Mouse (Mus musculus) heart, postnatal 36 days (tissue): Measurements from ENCODE around the gene Fam149a. TPM values are rescaled to one million over a fixed set of nuclear protein-coding genes. Genes with fewer than 3 reads are reported as not detected.
"Not testable (repeated sequence)": the region's sequence is repeated elsewhere in the genome, so short reads cannot be mapped to it uniquely, and the experiment has no call there.

Experiments
- DNase-seq, 2 experiments: peaks; one replicate each; pipeline ENCODE4 v3.0.0; 2021 to 2022
- intact Hi-C: fragments of 180-260 bp; cut with DNase I; formaldehyde crosslinking; loops from one replicate; pipeline ENCODE4 v1.15.1; 2025
- total RNA-seq, 2 experiments: library from RNA; stranded (reverse); gene quantifications; 2 replicates each; pipeline ENCODE4 v1.2.3; 2021

The Fam149a gene
- total RNA-seq, 2 experiments from 2014 or later, result 3.0 to 3.4 TPM

- intact Hi-C loops, result no loop called here
Measured at GRCm38 (mm10) chr8:45332685-45333409, 49.2 kb downstream of the Fam149a start, which contains the start of gene Cyp4v3. Gene Cyp4v3 (minus strand): TSS chr8:45333216.

DNA sequence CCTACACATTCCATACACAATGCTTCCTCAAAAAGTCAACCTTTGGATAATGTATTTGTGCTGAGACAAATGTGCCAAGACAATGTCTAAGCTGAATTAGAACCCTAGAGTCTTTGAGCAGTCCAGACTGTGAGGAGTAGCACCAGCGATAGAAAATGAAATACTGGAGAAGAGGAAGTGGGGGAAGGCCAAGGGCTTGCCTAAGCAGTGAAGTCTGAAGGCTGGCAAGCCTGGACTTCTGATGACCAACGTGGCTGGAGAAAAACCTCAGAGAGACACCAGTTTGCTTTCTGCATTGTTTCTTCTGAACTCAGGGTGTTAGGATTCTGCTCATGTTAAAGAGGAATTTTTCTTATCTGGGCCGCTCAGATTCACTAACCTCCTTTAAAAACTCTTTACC, 51.2 kb downstream of the Fam149a start:
- intact Hi-C loops, result no loop called here
- DNase-seq, result no peak

More at GRCm38 (mm10) chr8:45332685-45333409, 49.2 kb downstream of the Fam149a start, which contains the start of gene Cyp4v3:
- DNase-seq, result peak; percentile 73 to 76

- intact Hi-C loops, result no loop called here
- DNase-seq, result no peak
Measured at GRCm38 (mm10) chr8:45329206-45329980, 52.7 kb downstream of the Fam149a start.

DNA sequence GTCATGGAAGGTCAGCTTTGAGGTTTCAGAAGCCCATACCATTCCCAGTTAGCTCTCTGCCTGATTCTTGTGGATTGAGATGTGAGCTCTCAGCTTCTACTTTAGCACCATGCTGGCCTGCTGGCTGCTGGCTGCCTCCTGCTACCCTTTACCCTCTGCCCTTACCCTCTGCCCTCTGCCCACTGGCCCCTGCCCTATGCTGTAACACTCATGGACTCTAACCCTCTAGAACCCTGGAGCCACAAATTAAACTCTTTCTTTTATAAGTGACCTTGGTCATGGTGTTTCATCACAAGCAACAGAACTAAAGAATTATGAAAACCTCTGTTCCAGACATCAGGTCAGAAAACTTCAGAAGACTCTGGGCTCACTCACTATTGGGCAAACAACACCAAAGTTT, 55.0 kb downstream of the Fam149a start:
- DNase-seq, intact Hi-C loops: not testable (repeated sequence)

DNA sequence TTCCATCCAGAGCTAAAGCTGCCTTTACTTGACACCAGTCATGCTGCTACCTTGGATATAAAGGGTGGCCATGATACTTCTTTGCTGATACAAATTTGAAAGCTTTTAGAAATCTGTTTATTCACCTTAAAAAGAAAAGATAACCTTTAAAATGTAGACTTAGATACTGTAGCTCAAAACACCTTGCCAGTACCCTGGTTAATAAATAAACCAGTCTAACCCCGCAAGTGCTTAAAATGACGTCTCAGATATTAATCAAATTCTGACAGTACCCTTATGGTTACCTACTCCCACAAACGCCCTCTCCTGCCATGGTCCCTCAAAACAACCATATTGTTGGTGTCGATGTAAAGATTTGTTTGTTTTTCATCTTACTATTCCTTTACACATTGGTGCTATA, 57.9 kb downstream of the Fam149a start:
- DNase-seq, result no peak

DNA sequence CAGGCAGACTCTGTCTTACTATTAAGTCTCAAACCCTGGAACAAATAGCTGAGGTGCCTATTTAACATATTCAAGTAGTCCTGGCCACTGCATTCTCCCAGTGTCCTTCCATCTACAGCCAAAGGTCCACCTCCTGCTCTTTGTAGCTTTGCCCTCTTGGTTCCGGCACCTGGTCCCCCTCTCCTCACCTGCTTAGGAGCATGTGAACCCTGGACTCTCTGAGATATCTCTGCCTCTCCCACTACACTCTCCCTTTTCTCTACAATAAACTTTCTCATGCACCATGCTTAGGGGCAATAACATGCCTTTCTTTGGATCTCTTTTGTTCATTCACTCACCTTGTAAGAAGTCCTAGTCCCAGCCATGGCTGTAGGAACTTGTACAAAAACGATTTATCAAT, 60.7 kb downstream of the Fam149a start:
- intact Hi-C loops, result no loop called here
- no peak for DNase-seq

More for the DNA sequence above, 57.9 kb downstream of the Fam149a start:
- intact Hi-C loops, result no loop called here

DNA sequence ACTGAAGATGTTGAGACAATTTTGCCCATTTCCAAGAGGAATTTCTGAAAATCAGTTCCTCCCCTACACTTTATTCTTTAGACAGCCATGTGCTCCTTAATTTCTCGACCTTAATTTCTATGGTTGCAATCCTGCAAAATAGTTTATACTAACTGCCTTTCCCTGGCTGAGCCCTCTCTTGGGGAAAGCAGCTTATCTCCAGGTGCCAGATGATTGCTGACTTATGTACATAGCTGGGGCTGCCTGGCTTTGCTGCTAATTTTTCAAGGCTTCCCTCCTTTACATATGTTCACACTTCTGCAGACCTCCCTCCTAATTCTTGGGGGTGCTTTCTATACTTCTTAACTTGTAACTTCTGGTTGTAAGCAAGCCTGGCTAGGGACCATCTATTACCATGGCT, 61.2 kb downstream of the Fam149a start:
- intact Hi-C loops, result no loop called here
- DNase-seq, result no peak

DNA sequence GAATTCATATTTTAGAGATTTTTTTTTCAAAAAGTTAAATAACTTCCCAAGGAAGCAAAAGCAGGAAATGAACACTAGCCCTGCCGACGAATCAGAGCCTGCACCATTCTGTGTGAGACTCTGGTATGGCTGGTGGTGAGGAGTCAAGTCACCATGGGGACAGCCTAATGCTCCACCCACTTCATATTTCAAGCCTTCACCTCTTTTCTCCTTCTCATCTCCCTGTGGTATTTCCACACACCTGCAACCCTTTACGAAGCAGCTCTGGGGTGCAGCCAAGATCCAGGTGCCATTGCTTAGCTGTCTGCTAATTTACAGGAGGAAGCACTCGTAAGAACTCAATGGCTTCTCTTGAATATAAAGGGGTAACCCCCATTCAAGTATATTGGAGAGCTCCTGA, 71.1 kb downstream of the Fam149a start:
- DNase-seq, result no peak
- intact Hi-C loops, result no loop called here

- intact Hi-C loops, result no loop called here
- DNase-seq, result no peak
Measured at GRCm38 (mm10) chr8:45308366-45308765, 73.7 kb downstream of the Fam149a start, which contains the start of gene Gm45753. Gene Gm45753 (minus strand): TSS chr8:45308466.

DNA sequence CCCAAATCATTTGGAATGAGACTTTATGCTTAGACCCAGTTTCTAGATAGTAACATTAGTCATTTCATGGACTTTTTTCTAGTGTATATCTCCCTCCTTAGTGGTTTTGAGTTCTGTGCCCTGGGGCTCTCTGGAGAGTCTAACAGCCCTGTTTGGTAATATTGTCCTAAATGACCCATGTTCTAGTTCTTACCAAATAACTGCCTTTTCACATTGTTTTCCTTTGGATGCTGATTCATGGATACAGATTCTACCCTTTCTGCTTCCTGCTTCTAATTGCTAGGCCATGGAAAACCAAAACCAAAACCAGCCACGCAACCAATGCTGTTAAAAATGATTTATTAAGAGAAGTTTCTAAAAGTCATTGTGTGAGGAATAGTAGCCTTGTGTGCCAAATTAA, 76.6 kb downstream of the Fam149a start:
- intact Hi-C loops, result no loop called here
- no peak for DNase-seq

DNA sequence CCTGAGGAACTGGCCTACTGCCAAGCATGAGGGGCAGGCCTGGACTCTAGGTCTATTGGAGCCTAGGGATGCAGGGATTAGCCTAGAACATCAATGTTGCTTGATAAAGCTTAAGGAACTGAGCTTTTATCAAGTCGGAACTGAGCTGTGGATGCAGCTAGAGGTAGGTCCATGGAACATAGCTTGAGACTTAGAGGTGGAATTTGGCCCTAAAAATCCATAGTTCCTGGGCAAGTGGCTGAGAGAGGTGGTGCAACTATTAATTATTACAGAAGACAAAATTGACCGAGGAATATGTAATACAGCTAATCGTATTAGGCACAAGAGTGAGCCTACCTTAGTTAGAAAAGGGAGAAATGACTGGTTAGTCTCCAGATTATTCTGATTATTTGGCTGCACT, 77.7 kb downstream of the Fam149a start:
- no peak for DNase-seq
- intact Hi-C loops, result no loop called here

DNA sequence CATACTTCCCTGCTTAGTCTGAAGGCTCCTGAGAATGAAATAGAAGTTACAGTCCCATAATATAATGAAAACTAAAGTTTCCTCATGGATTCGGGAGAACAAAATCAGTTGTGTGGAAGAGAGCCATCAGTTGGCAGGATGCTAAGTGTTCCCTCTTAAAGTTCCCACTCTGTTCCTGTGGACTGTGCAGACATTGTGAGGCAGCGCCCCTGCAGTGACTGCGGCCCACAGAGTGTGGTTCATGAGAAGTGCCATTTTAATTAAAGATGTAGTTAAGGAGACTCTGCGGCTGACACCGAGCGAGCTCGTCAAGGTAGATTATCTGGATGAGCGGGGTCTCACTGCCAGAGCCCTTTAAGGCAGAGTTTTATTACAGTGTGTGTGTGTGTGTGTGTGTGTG, 79.7 kb downstream of the Fam149a start:
- intact Hi-C loops, result no loop called here
- DNase-seq, result no peak

GRCm38 (mm10) chr8:45295276-45295675, 86.8 kb downstream of the Fam149a start:
- intact Hi-C loops, result no loop called here
- DNase-seq, result no peak

DNA sequence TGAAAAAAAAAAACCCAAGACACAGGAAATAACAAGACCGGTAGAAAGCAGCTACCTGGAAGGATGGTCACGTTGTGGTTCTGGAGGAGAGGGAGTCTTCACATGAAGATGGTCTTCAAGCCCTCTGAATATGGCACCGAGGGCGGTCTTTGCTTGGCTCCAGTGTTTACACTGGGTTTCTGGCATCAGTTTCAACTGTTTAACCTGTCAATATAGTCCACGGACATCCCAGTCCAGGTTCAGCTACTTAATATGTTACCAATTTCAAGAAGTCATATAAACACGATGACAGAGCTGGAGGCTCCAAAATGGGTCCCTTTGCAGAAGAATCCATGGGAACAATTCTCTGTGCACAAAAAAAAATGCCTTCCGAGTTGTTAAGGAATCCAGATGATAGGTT, 87.4 kb downstream of the Fam149a start, which contains the start of gene Klkb1:
Gene Klkb1 (minus strand): TSS at position 173 of the 400 bp plus-strand sequence.
- DNase-seq, result no peak
- intact Hi-C loops, result no loop called here

DNA sequence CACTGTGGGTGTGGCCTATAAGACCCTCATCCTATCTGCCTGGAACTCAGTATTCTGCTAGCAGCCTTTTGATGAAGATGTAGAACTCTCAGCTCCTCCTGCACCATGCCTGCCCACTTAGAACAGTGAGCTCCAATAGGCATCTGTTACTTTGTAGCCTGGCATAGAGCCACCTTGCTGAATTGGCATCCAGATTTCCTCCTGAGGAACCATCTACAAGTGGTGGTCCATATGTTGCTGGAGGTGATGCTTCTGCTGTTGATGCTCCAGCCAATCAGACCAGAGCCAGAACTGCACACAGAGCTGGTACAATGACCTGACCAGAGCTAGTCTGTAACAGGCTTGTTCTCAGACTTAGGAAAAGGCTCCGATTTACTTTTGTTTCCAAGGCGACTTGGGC, 90.3 kb downstream of the Fam149a start:
- intact Hi-C loops, result no loop called here
- no peak for DNase-seq

Other genes starting within 250 kb of the Fam149a start
- not detected for gene F11, start 120.3 kb downstream of the Fam149a start, total RNA-seq
- gene Klkb1, start 87.4 kb downstream of the Fam149a start, total RNA-seq, result not detected
- gene Gm45753, start 73.8 kb downstream of the Fam149a start, total RNA-seq, result not detected
- gene Cyp4v3, start 49.1 kb downstream of the Fam149a start, total RNA-seq, result 1 to 10 TPM; 2.3 to 2.4 TPM
- 1 to 10 TPM; 6.5 to 8.0 TPM for gene Tlr3, start 28.8 kb upstream of the Fam149a start, total RNA-seq
- gene Sorbs2, start 125.5 kb upstream of the Fam149a start, total RNA-seq, result 100 to 1,000 TPM; 520 to 531 TPM